Mouse (Mus musculus): ENCODE measurements at regions not wholly inside any gene's neighbourhood (a gene's known extent, or its start where the extent isn't known, plus 50 kb on each side); places are given as distances from the start of the nearest gene placed in this dataset.

- TF ChIP-seq CTCF (IDR thresholded peaks at IDR 0.05; ENCODE audit: low read depth), result no peak
- no peak for TF ChIP-seq EP300 (IDR thresholded peaks at IDR 0.05; ENCODE audit: low read depth)
These were observed 164.1 kb upstream of the Mrps10 start for GRCm38 (mm10) chr17:47204470-47205162.
